Mouse (Mus musculus) lung, adult 2 months (tissue): ENCODE measurements around the gene Kcnh7.

Experiments used
- CTCF ChIP-seq: fragments of 200-500 bp; IDR thresholded peaks from 2 replicates; pipeline ENCODE4 v1.5.1; 2011; ENCODE audit warnings: mild to moderate bottlenecking, low read length, control low read depth; ENCODE audit not compliant: insufficient read depth
- POLR2A ChIP-seq: fragments of 200-500 bp; IDR thresholded peaks from 2 replicates; pipeline ENCODE4 v1.6.1; 2011; ENCODE audit warnings: low read depth, mild to moderate bottlenecking, control low read depth, low read length, borderline replicate concordance; ENCODE audit errors: extremely low read depth

DNA sequence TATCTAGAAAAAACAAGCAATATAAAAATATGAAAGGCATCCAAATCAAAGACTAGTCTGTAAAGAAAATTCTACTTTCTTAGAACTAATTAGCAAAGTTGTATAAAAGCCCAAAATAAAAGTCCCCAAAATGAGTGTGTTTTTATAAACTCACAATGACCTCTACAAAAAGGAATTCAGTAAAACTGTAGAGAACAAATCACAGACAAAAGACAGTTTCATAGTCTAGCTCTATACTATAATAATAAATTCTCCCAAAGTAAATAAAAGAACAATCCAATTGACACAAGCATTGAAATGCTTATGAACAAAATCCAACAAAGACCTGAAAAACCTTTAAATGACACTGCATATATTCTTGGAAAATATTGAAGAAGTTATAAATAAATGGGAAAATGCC is 169.2 kb downstream of the Kcnh7 start:
- TF ChIP-seq POLR2A, result no peak
- no peak for TF ChIP-seq CTCF
